Mouse (Mus musculus): ENCODE results near the gene 4930415O20Rik.

Gene 4930415O20Rik

GRCm38 (mm10) chr15:98630540-98630939, 59.7 kb downstream of the 4930415O20Rik start, which contains the start of gene Cacnb3:
TSS of gene Cacnb3 (plus strand) at chr15:98630840.
- no peak for DNase-seq (ENCODE audit: low read depth)

GRCm38 (mm10) chr15:98631493-98631892, 60.7 kb downstream of the 4930415O20Rik start:
- peak; percentile 52 for DNase-seq (ENCODE audit: low read depth)

GRCm38 (mm10) chr15:98632107-98632744, 61.4 kb downstream of the 4930415O20Rik start:
- DNase-seq (ENCODE audit: low read depth): no peak

- DNase-seq (ENCODE audit: low read depth): no peak
Observed at GRCm38 (mm10) chr15:98632921-98633320, 62.1 kb downstream of the 4930415O20Rik start.

GRCm38 (mm10) chr15:98633822-98634470, 63.1 kb downstream of the 4930415O20Rik start:
- DNase-seq (ENCODE audit: low read depth): no peak

- DNase-seq (ENCODE audit: low read depth): peak; percentile 29
Observed at GRCm38 (mm10) chr15:98634541-98635081, 63.8 kb downstream of the 4930415O20Rik start.

GRCm38 (mm10) chr15:98635291-98635841, 64.6 kb downstream of the 4930415O20Rik start:
- DNase-seq (ENCODE audit: low read depth): no peak

GRCm38 (mm10) chr15:98636517-98636916, 65.7 kb downstream of the 4930415O20Rik start:
- DNase-seq (ENCODE audit: low read depth): no peak

- no peak for DNase-seq (ENCODE audit: low read depth)
Observed at GRCm38 (mm10) chr15:98637155-98637554, 66.4 kb downstream of the 4930415O20Rik start.

Measured in 416B (cell line).